Mouse (Mus musculus) CH12.LX (cell line): ENCODE data around the gene Lin28b. TPM values are rescaled to one million over a fixed set of nuclear protein-coding genes. Genes with fewer than 3 reads are reported as not detected.

Experiments
- DNase-seq: peaks from one replicate; pipeline ENCODE4 v3.0.0-alpha.2; 2013; ENCODE audit errors: extremely low read depth
- H3K27ac ChIP-seq: 2 replicates; pipeline ENCODE4 v1.5.1; 2012; ENCODE audit warnings: low read depth, mild to moderate bottlenecking, control low read depth, moderate library complexity; ENCODE audit not compliant: insufficient read depth
- H3K27me3 ChIP-seq: replicated peaks from 2 replicates; pipeline ENCODE3; 2012; ENCODE audit warnings: inconsistent platforms
- H3K36me3 ChIP-seq, 2 experiments: replicated peaks in 1 of 2; 2 replicates each; pipeline versions ENCODE3 to v1.6.1; 2012; ENCODE audit warnings: inconsistent platforms in 1 of 2, low read length in 1 of 2, mild to moderate bottlenecking in 1 of 2, mixed read lengths in 1 of 2, moderate library complexity in 1 of 2; ENCODE audit not compliant: control insufficient read depth in 1 of 2, insufficient read depth in 1 of 2
- H3K4me1 ChIP-seq, 2 experiments: 2 replicates each; pipeline ENCODE4 v1.6.1; 2012; ENCODE audit warnings: inconsistent platforms in 1 of 2, moderate library complexity in 1 of 2; ENCODE audit not compliant: insufficient read depth in 2 of 2, control insufficient read depth in 1 of 2
- H3K4me2 ChIP-seq: 2 replicates; pipeline ENCODE4 v1.6.1; 2012; ENCODE audit warnings: low read depth, mild to moderate bottlenecking, control low read depth; ENCODE audit not compliant: poor library complexity, insufficient read depth, severe bottlenecking
- H3K4me3 ChIP-seq, 3 experiments: fragments of 150-350 bp in 1 of 3; sonication (generic) in 1 of 3; replicated peaks in 1 of 3; 2 replicates each; pipeline versions ENCODE3 to v1.5.1; 2011 to 2012; ENCODE audit warnings: low read depth in 2 of 3, low read length in 2 of 3, mild to moderate bottlenecking in 2 of 3, moderate library complexity in 2 of 3, control low read depth in 1 of 3, improper control_type of control experiment in 1 of 3, inconsistent platforms in 1 of 3, mixed read lengths in 1 of 3; ENCODE audit not compliant: poor library complexity in 1 of 3
- H3K79me2 ChIP-seq: replicated peaks from 2 replicates; pipeline ENCODE4 v1.6.1; 2012; ENCODE audit warnings: mild to moderate bottlenecking, moderate library complexity; ENCODE audit not compliant: control insufficient read depth, poor library complexity, insufficient read depth, severe bottlenecking; ENCODE audit errors: extremely low read depth
- H3K9ac ChIP-seq: 2 replicates; pipeline ENCODE4 v1.6.1; 2012; ENCODE audit warnings: low read depth, mild to moderate bottlenecking, control low read depth, moderate library complexity; ENCODE audit not compliant: insufficient read depth
- H3K9me3 ChIP-seq: replicated peaks from 2 replicates; pipeline ENCODE3; 2012; ENCODE audit warnings: low read length, inconsistent platforms, mixed read lengths
- BHLHE40 ChIP-seq: IDR thresholded peaks from 2 replicates; pipeline ENCODE4 v1.6.1; 2011; ENCODE audit warnings: mild to moderate bottlenecking, low read depth, low read length, improper control_type of control experiment
- CHD1 ChIP-seq: IDR thresholded peaks from 2 replicates; pipeline ENCODE4 v1.6.1; 2012; ENCODE audit warnings: low read depth, low read length, improper control_type of control experiment, inconsistent platforms
- CHD2 ChIP-seq: IDR thresholded peaks from 2 replicates; pipeline ENCODE4 v1.6.1; 2011; ENCODE audit warnings: low read length, improper control_type of control experiment
- CTCF ChIP-seq, 2 experiments: IDR thresholded peaks in 1 of 2; conservative IDR thresholded peaks in 1 of 2; 2 replicates each; pipeline ENCODE4 v1.5.1; 2011 to 2012; ENCODE audit warnings: low read depth in 2 of 2, low read length in 2 of 2, improper control_type of control experiment in 1 of 2, inconsistent platforms in 1 of 2, mild to moderate bottlenecking in 1 of 2, moderate library complexity in 1 of 2
- E2F4 ChIP-seq: IDR thresholded peaks from 2 replicates; pipeline ENCODE4 v1.6.1; 2011; ENCODE audit warnings: low read depth, low read length, improper control_type of control experiment; ENCODE audit not compliant: insufficient replicate concordance
- EP300 ChIP-seq: IDR thresholded peaks from 2 replicates; pipeline ENCODE4 v1.6.1; 2011; ENCODE audit warnings: low read length, improper control_type of control experiment
- ETS1 ChIP-seq: conservative IDR thresholded peaks from 2 replicates; pipeline ENCODE4 v1.6.1; 2012; ENCODE audit warnings: low read depth, mild to moderate bottlenecking, inconsistent platforms, low read length, improper control_type of control experiment, moderate library complexity
- GABPA ChIP-seq: IDR thresholded peaks from 2 replicates; pipeline ENCODE4 v1.6.1; 2012; ENCODE audit warnings: low read depth, low read length, improper control_type of control experiment, inconsistent platforms; ENCODE audit not compliant: insufficient replicate concordance
- HCFC1 ChIP-seq: IDR thresholded peaks from 2 replicates; pipeline ENCODE4 v1.6.1; 2012; ENCODE audit warnings: low read depth, mild to moderate bottlenecking, inconsistent platforms, low read length, improper control_type of control experiment
- IRF4 ChIP-seq: IDR thresholded peaks from 2 replicates; pipeline ENCODE4 v1.6.1; 2014; ENCODE audit warnings: low read depth, mild to moderate bottlenecking, inconsistent platforms, low read length, improper control_type of control experiment
- KAT2A ChIP-seq: IDR thresholded peaks from 2 replicates; pipeline ENCODE4 v1.6.1; 2012; ENCODE audit warnings: low read length, improper control_type of control experiment, inconsistent platforms; ENCODE audit not compliant: insufficient replicate concordance
- MAFK ChIP-seq: IDR thresholded peaks from 2 replicates; pipeline ENCODE4 v1.6.1; 2011; ENCODE audit warnings: low read length, improper control_type of control experiment; ENCODE audit not compliant: insufficient replicate concordance
- MAX ChIP-seq: IDR thresholded peaks from 2 replicates; pipeline ENCODE4 v1.6.1; 2011; ENCODE audit warnings: low read length, improper control_type of control experiment
- MEF2A ChIP-seq: IDR thresholded peaks from 2 replicates; pipeline ENCODE4 v1.6.1; 2014; ENCODE audit warnings: low read depth, mild to moderate bottlenecking, inconsistent platforms, low read length, improper control_type of control experiment, borderline replicate concordance
- MXI1 ChIP-seq: IDR thresholded peaks from 2 replicates; pipeline ENCODE4 v1.6.1; 2011; ENCODE audit warnings: mild to moderate bottlenecking, low read depth, low read length, improper control_type of control experiment
- NELFE ChIP-seq: IDR thresholded peaks from 2 replicates; pipeline ENCODE4 v1.6.1; 2011; ENCODE audit warnings: low read depth, low read length, improper control_type of control experiment
- POLR2A ChIP-seq: IDR thresholded peaks from 2 replicates; pipeline ENCODE4 v1.6.1; 2011; ENCODE audit warnings: low read depth, mild to moderate bottlenecking, improper control_type of control experiment, low read length
- SIN3A ChIP-seq: IDR thresholded peaks from 2 replicates; pipeline ENCODE4 v1.6.1; 2012; ENCODE audit warnings: low read length, improper control_type of control experiment, inconsistent platforms
- TBP ChIP-seq: conservative IDR thresholded peaks from 2 replicates; pipeline ENCODE4 v1.6.1; 2011; ENCODE audit warnings: low read depth, low read length, improper control_type of control experiment
- UBTF ChIP-seq: IDR thresholded peaks from 2 replicates; pipeline ENCODE4 v1.6.1; 2012; ENCODE audit warnings: low read depth, mild to moderate bottlenecking, inconsistent platforms, low read length, improper control_type of control experiment, moderate library complexity
- USF1 ChIP-seq: IDR thresholded peaks from 2 replicates; pipeline ENCODE4 v1.6.1; 2014; ENCODE audit warnings: low read depth, mild to moderate bottlenecking, inconsistent platforms, low read length, improper control_type of control experiment
- USF2 ChIP-seq: conservative IDR thresholded peaks from 2 replicates; pipeline ENCODE4 v1.6.1; 2011; ENCODE audit warnings: low read depth, low read length, improper control_type of control experiment
- ZC3H11A ChIP-seq: IDR thresholded peaks from 2 replicates; pipeline ENCODE4 v1.6.1; 2012; ENCODE audit warnings: low read depth, mild to moderate bottlenecking, inconsistent platforms, low read length, improper control_type of control experiment
- ZMIZ1 ChIP-seq: IDR thresholded peaks from 2 replicates; pipeline ENCODE4 v1.6.1; 2012; ENCODE audit warnings: low read depth, mild to moderate bottlenecking, inconsistent platforms, low read length, improper control_type of control experiment
- ZNF384 ChIP-seq: IDR thresholded peaks from 2 replicates; pipeline ENCODE4 v1.6.1; 2012; ENCODE audit warnings: low read depth, low read length, improper control_type of control experiment, inconsistent platforms
- dilution Hi-C: fragments of 300-500 bp; cut with MboI; formaldehyde crosslinking; loops from 2 replicates; pipeline ENCODE4 v1.14.3; 2020; ENCODE audit warnings: low sequenced_read_pairs; ENCODE audit not compliant: extremely low pct_unique_long_range_greater_than_20kb, extremely low pct_ligation_motif_present
- in situ Hi-C: fragments of 300-500 bp; cut with MboI; formaldehyde crosslinking; loops from 3 replicates; pipeline ENCODE4 v1.14.3; 2019; ENCODE audit warnings: low sequenced_read_pairs, low pct_ligation_motif_present, low pct_unique_long_range_greater_than_20kb, mixed read lengths
- polyA plus RNA-seq: library from polyadenylated mRNA; unstranded; fragments of >175 nt; gene quantifications from 2 replicates; pipeline ENCODE4 v1.2.1, GENCODE M21; 2012; ENCODE audit warnings: low read depth; ENCODE audit not compliant: insufficient read length
- total RNA-seq, 2 experiments: library from RNA; depleted of rRNA; stranded (reverse); fragments of 300-350 nt in 1 of 2; fragments of >200 nt in 1 of 2; gene quantifications; 2 replicates each; pipeline ENCODE4 v1.2.3; 2012 to 2014

Gene Lin28b
- total and polyA plus RNA-seq, 3 experiments, result 10.0 to 14.1 (median 11.6) TPM

- Histone ChIP-seq H3K36me3 (no peaks in the 10 kb centered on the region), H3K4me1 (no peaks in the 10 kb centered on the region), H3K79me2 (peaks cover 11% of the 10 kb centered on the region), H3K4me2 (no peak overlapping the region), H3K27ac (no peak overlapping the region), H3K9me3 (no peaks in the 10 kb centered on the region), H3K4me3 (no peak overlapping the region), H3K27me3 (no peaks in the 10 kb centered on the region), H3K9ac (0 out of 2 replicates have a peak overlapping the region, but pooled peaks have one; percentile 14)
- in situ Hi-C loops, result no loop called here
- TF ChIP-seq USF2 (no peak), IRF4 (no peak), HCFC1 (no peak), USF1 (no peak), ZNF384 (peak; percentile 6; the same call in 1 of the 2 replicates), MEF2A (no peak), CHD2 (peak; percentile 90), CTCF (conservative IDR thresholded peaks at IDR 0.05 in 1 of 2, IDR thresholded peaks at IDR 0.05 in 1 of 2; ENCODE audit: low read depth in 2 of 2, low read length in 2 of 2) (no peak), UBTF (no peak), KAT2A (no peak), EP300 (0 out of 2 replicates have a peak, but pooled peaks have one; percentile 17), BHLHE40 (no peak), MAFK (no peak), ZMIZ1 (no peak), E2F4 (no peak), MXI1 (no peak), TBP (no peak), GABPA (no peak), ZC3H11A (no peak), ETS1 (no peak), POLR2A (no peak), SIN3A (no peak), CHD1 (no peak), NELFE (no peak), MAX (no peak)
- DNase-seq, result no peak
- dilution Hi-C loops, result no loop called here
Measured at GRCm38 (mm10) chr10:45471321-45471720, 14.9 kb downstream of the Lin28b start.
